Mouse (Mus musculus) heart, embryonic 16.5 days (tissue): ENCODE results near the gene Capn12. TPM values are rescaled to one million over a fixed set of nuclear protein-coding genes. Genes with fewer than 3 reads are reported as not detected.

ENCODE experiments used
- polyA plus RNA-seq: library from polyadenylated mRNA; unstranded; fragments of >200 nt; fragmentation: Nextera tagmentation; extraction: Ambion mirVana; gene quantifications from 2 replicates; pipeline ENCODE4 v1.2.1, GENCODE M21; 2015

Gene Capn12
- polyA plus RNA-seq, 1 experiment from 2014 or later: 0.41 TPM

Other genes with a start within 250 kb of the Capn12 start
- 3.6 TPM in 2 replicates for gene Fbxo27, start 188.6 kb upstream of the Capn12 start, polyA plus RNA-seq
- 6.7 and 7.5 TPM in 2 replicates for gene Fbxo17, start 164.6 kb upstream of the Capn12 start, polyA plus RNA-seq
- gene Mrps12, start 139.6 kb upstream of the Capn12 start, polyA plus RNA-seq: 122 TPM in 2 replicates
- gene Sars2, start 139.4 kb upstream of the Capn12 start, polyA plus RNA-seq: 20.8 and 21.4 TPM in 2 replicates
- not detected in 2 replicates for gene Ccer2, start 125.2 kb upstream of the Capn12 start, polyA plus RNA-seq
- gene Sirt2, start 114.7 kb upstream of the Capn12 start, polyA plus RNA-seq: 60.4 and 65.1 TPM in 2 replicates
- gene Nfkbib, start 113.9 kb upstream of the Capn12 start, polyA plus RNA-seq: 34.7 and 41.0 TPM in 2 replicates
- gene Rinl, start 92.5 kb upstream of the Capn12 start, polyA plus RNA-seq: 5.8 and 11.1 TPM in 2 replicates
- 135 and 139 TPM in 2 replicates for gene Hnrnpl, start 72.9 kb upstream of the Capn12 start, polyA plus RNA-seq
- 281 and 288 TPM in 2 replicates for gene Ech1, start 56.2 kb upstream of the Capn12 start, polyA plus RNA-seq
- 12.3 and 17.4 TPM in 2 replicates for gene Lgals4, start 47.6 kb upstream of the Capn12 start, polyA plus RNA-seq
- gene Lgals7, start 17.6 kb upstream of the Capn12 start, polyA plus RNA-seq: 1.5 and 2.1 TPM in 2 replicates
- 260 and 301 TPM in 2 replicates for gene Actn4, start 80.9 kb downstream of the Capn12 start, polyA plus RNA-seq
- gene Eif3k, start 100.4 kb downstream of the Capn12 start, polyA plus RNA-seq: 262 and 283 TPM in 2 replicates
- gene Map4k1, start 100.6 kb downstream of the Capn12 start, polyA plus RNA-seq: 6.0 and 12.2 TPM in 2 replicates
- 0.22 and 0.29 TPM in 2 replicates for gene Ryr1, start 243.8 kb downstream of the Capn12 start, polyA plus RNA-seq